Mouse (Mus musculus) embryonic facial prominence, embryonic 13.5 days (tissue): ENCODE measurements around the gene Slc18a2. TPM values are rescaled to one million over a fixed set of nuclear protein-coding genes. Genes with fewer than 3 reads are reported as not detected.

ENCODE experiments used
- ATAC-seq: fragments of 200-750 bp; cut with Nextera tagmentation; 2 replicates; pipeline ENCODE4 v1.8.0; 2017; ENCODE audit warnings: low read depth; ENCODE audit not compliant: insufficient number of reproducible peaks, insufficient read depth, low FRiP score, low TSS enrichment
- H3K27ac ChIP-seq: fragments of 300-500 bp; sonication (generic); 2 replicates; pipeline ENCODE4 v1.5.1; 2015; ENCODE audit warnings: moderate library complexity, mild to moderate bottlenecking, inconsistent platforms
- H3K27me3 ChIP-seq: fragments of 300-500 bp; sonication (generic); 2 replicates; pipeline ENCODE4 v1.6.1; 2015; ENCODE audit warnings: mild to moderate bottlenecking, inconsistent platforms
- H3K36me3 ChIP-seq: fragments of 300-500 bp; sonication (generic); 2 replicates; pipeline ENCODE4 v1.6.1; 2015; ENCODE audit warnings: mild to moderate bottlenecking, inconsistent platforms
- H3K4me1 ChIP-seq: fragments of 300-500 bp; sonication (generic); 2 replicates; pipeline ENCODE4 v1.6.1; 2015; ENCODE audit warnings: inconsistent platforms
- H3K4me2 ChIP-seq: fragments of 300-500 bp; sonication (generic); 2 replicates; pipeline ENCODE4 v1.6.1; 2015; ENCODE audit warnings: moderate library complexity, mild to moderate bottlenecking, inconsistent platforms
- H3K4me3 ChIP-seq: fragments of 300-500 bp; sonication (generic); 2 replicates; pipeline ENCODE4 v1.5.1; 2015; ENCODE audit warnings: mild to moderate bottlenecking, inconsistent platforms
- H3K9ac ChIP-seq: fragments of 300-500 bp; sonication (generic); 2 replicates; pipeline ENCODE4 v1.6.1; 2015; ENCODE audit warnings: mild to moderate bottlenecking, inconsistent platforms
- H3K9me3 ChIP-seq: fragments of 300-500 bp; sonication (generic); 2 replicates; pipeline ENCODE4 v1.6.1; 2016; ENCODE audit warnings: inconsistent platforms
- WGBS: fragments of 180-500 bp; shearing (Covaris S2); methylation state at CpG from one replicate; pipeline ENCODE4 v1.1.7; 2015; ENCODE audit warnings: mixed read lengths; 5-methylcytosine and 5-hydroxymethylcytosine counted together
- polyA plus RNA-seq: library from polyadenylated mRNA; unstranded; fragments of >200 nt; fragmentation: Nextera tagmentation; extraction: Ambion mirVana; gene quantifications from 2 replicates; pipeline ENCODE4 v1.2.1, GENCODE M21; 2015

The Slc18a2 gene
- polyA plus RNA-seq, 1 experiment from 2014 or later, result 9.0 TPM

DNA sequence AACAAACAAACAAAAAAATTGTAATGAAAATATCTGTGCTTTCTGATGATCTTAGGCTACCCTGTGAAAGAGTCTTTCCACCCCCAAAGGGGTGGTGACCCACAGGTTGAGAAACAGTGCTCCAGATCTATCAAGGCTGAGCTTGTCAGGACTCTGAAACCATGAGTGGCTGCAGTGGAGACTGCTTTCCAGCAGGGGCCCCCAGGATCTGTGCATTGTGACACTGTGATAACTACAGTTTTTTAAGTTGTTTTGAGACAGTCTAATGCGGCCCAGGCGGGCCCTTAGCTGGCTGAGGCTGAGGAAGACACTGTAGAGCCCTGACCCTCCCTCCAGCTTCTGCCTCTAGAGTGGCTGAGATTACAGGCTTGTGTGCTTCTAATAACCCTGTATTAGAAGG, 17.6 kb upstream of the Slc18a2 start:
- Histone ChIP-seq H3K27ac (no peak overlapping the region), H3K4me3 (no peak overlapping the region), H3K9me3 (no peaks in the 10 kb centered on the region), H3K27me3 (no peaks in the 10 kb centered on the region; the same call in 1 of the 2 replicates), H3K4me2 (no peak overlapping the region), H3K9ac (no peak overlapping the region), H3K4me1 (no peaks in the 10 kb centered on the region), H3K36me3 (no peaks in the 10 kb centered on the region)
- 78% methylated on average over 2 of the region's 2 CpGs for WGBS
- ATAC-seq, result no peak

DNA sequence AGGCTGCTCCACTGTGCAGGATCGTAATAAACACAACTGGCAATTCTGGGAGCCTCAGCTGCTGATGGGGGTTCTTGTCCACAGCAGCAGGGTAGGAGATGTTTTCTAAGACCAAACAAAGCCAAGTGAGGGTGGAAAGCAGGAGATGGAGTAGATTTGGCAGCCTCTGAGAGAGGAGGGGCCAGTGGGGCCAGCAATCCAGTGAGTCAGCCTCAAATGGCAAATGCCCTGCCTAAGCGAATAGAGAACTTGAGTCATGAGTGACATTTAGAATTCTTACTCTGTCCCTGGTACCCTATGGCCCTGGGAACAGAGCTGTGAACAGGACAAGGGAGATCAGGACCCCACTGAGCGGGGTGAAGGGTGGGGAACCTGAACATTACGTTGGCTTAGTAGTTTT, 12.6 kb upstream of the Slc18a2 start:
- WGBS, result 93% methylated on average over 4 of the region's 4 CpGs
- H3K27ac ChIP-seq, result no peak overlapping the region
- no peak for ATAC-seq
- no peaks in the 10 kb centered on the region for H3K27me3 ChIP-seq
- no peak overlapping the region for H3K4me2 ChIP-seq
- no peak overlapping the region for H3K4me3 ChIP-seq
- H3K4me1 ChIP-seq, result no peaks in the 10 kb centered on the region
- H3K9me3 ChIP-seq, result no peaks in the 10 kb centered on the region
- H3K9ac ChIP-seq, result no peak overlapping the region
- H3K36me3 ChIP-seq, result no peaks in the 10 kb centered on the region

DNA sequence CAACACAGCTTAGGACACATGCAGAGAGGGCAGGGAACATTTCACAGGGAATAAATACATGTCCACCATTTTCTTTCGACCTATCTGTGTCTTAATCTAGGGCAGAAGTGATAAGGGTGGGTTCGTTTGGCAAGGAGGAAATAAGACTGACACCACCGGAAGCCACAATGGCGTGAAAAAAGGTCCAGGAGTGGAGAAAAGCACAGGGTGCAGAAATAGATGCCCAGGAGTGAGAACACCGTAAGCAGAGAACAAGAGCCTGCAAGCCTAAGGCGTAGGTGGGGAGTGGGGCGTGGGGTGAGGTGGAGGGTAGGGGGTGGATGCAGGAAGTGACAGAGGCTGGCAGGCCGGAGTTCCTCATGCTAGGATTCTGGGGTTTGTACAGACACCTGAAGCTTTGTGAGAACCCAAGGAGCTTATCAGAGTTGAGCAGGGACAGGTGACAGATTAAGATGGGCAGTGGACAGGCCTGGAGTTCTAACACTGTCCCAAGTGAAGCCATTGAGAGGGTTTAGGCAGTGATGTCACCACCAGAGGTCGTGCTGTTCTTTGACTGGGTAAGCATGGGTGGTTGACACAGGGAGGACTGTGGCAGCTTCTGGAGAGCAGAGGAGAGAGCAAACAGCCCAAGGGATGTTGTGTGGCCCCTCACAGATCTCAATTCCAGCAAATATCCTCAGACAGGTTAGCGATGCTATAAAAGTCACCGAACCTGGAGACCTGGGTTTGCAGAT, 12.0 kb upstream of the Slc18a2 start:
- Histone ChIP-seq H3K4me1 (no peaks in the 10 kb centered on the region), H3K27me3 (no peaks in the 10 kb centered on the region), H3K4me3 (no peak overlapping the region), H3K36me3 (no peaks in the 10 kb centered on the region), H3K27ac (no peak overlapping the region), H3K9me3 (no peaks in the 10 kb centered on the region), H3K4me2 (no peak overlapping the region), H3K9ac (no peak overlapping the region)
- 75% methylated on average over 11 of the region's 11 CpGs for WGBS
- ATAC-seq, result no peak

DNA sequence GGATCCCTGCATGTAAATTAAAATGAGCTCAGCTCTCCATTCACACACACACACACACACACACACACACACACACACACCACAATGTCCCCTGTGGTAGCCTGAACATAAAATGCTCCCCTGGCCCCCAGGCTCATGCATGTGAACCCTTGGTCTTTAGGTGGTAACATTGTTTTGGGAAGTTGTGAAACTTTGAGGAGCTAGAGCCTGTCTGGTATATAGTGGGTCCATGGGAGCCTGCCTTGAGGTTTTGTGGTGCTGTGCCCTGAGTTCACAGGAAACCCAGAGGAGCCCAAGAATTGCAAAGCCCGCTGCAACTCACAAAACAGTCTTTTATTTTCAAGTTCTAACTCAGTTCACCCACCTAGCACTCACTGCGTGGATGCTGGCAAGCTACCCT, 8.0 kb upstream of the Slc18a2 start:
- no peak overlapping the region for H3K27ac ChIP-seq
- no peaks in the 10 kb centered on the region for H3K27me3 ChIP-seq
- no peaks in the 10 kb centered on the region for H3K4me1 ChIP-seq
- peaks cover 5% of the 10 kb centered on the region; the same call in 1 of the 2 replicates for H3K9me3 ChIP-seq
- H3K9ac ChIP-seq, result no peak overlapping the region
- H3K4me2 ChIP-seq, result no peak overlapping the region
- WGBS, result 64% methylated on average over 2 of the region's 2 CpGs
- ATAC-seq, result no peak
- no peak overlapping the region for H3K4me3 ChIP-seq
- H3K36me3 ChIP-seq, result no peaks in the 10 kb centered on the region

DNA sequence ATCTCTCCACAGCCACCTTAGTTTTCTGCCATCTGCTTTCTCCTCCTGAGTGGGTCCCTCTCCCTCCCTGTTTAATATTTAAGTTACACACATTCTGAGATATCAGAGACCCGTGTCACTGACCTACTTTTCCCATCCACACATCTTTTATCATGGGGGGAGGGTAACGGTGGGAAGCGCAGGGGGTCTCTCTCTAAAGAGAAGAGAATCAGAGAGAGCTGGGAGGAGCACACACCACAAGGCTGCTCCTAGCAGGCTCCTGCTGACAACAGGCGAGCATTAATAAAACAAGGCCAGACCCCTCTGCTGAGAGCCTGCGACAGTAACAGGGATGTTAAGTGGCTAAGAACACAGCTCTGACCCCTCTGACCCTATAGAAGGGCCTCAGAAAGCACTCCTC, 1.1 kb upstream of the Slc18a2 start:
- Histone ChIP-seq H3K4me1 (peaks cover 14% of the 10 kb centered on the region), H3K27ac (no peak overlapping the region), H3K27me3 (peaks cover 41% of the 10 kb centered on the region), H3K4me3 (no peak overlapping the region), H3K36me3 (no peaks in the 10 kb centered on the region), H3K4me2 (no peak overlapping the region), H3K9me3 (peaks cover 5% of the 10 kb centered on the region; the same call in 1 of the 2 replicates), H3K9ac (no peak overlapping the region)
- ATAC-seq, result no peak
- WGBS, result 41% methylated on average over 5 of the region's 5 CpGs

DNA sequence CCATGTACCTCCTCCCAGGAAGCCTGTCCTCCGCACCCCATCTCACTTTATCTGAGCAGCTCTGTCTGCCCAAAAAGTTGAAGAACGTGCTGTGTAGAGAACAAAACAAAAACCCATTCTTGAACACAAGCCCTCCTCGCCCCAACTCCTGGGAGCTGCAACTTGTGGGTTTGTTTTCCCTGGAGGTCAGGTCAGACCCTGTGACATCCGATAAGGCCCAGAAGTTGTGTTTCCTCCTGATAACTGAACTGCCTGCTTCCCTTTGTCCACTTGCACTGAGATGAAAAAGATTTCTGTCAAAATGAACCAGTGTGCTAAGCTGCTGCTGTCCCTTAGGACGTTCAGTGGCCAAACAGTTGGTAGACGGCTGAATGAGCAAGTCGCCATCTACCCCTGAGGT, 908 bp downstream of the Slc18a2 start:
- ATAC-seq, result no peak
- H3K9ac ChIP-seq, result no peak overlapping the region
- H3K27me3 ChIP-seq, result peaks cover 41% of the 10 kb centered on the region
- H3K9me3 ChIP-seq, result peaks cover 5% of the 10 kb centered on the region; the same call in 1 of the 2 replicates
- H3K27ac ChIP-seq, result no peak overlapping the region
- peak overlapping the region; percentile 49 for H3K4me3 ChIP-seq
- no peaks in the 10 kb centered on the region for H3K36me3 ChIP-seq
- peak overlapping the region; percentile 89 for H3K4me2 ChIP-seq
- 31% methylated on average over 7 of the region's 7 CpGs for WGBS
- H3K4me1 ChIP-seq, result peaks cover 14% of the 10 kb centered on the region

DNA sequence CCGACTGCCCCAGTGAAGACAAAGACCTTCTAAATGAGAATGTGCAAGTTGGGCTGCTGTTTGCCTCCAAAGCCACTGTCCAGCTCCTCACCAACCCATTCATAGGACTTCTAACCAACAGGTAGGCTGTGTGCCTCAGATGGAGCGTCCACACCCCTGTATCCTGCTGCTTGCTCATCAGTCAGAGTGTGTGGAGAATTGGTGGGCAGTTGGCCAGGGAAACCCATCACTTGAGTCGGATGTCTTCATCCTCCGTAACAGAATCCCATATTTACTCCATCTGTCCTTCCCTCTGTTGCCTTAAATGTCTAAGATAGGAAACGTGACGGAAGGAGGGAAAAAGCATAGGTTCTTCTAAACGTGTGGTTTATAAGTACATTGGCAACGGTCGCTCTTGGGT, 2.5 kb downstream of the Slc18a2 start:
- Histone ChIP-seq H3K36me3 (no peaks in the 10 kb centered on the region), H3K4me3 (no peak overlapping the region), H3K9me3 (no peaks in the 10 kb centered on the region), H3K9ac (no peak overlapping the region), H3K4me2 (no peak overlapping the region), H3K27ac (no peak overlapping the region), H3K27me3 (peaks cover 41% of the 10 kb centered on the region), H3K4me1 (peaks cover 23% of the 10 kb centered on the region)
- WGBS, result 83% methylated on average over 9 of the region's 9 CpGs
- ATAC-seq, result no peak

DNA sequence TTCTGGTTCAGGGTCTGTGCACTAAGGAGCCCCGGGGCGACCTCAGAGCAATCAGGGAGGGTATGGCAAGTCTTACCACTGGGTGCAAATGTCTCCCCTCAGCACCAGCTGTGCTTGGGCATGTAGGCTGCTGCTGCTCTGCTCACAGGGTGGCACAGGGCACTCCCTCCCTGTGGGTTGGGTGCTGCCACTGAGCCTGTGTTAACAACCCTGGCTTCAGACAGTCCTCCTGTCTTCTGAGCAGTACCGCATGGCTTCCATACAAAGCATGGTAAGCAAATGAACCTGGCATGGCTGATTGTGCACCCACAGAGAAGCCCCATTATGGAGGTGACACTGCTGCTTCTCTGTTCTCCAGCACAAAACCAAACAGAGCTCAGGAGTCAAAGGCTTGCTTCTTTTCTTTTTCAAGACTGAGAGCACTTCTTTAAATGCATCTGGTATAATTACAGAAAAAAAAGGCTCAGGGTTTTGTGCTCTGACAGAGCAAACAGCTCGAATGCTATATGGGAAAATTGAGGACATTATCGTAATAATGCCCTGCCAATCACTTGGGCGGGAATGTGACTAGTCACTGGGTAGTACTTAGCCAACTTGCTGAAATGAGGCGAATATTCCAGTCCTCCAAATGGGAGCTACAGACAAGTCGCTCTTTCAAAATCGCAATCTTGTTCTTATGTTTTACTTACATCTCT, 4.3 kb downstream of the Slc18a2 start:
- Histone ChIP-seq H3K4me3 (no peak overlapping the region), H3K4me2 (no peak overlapping the region), H3K4me1 (peaks cover 26% of the 10 kb centered on the region), H3K9me3 (no peaks in the 10 kb centered on the region), H3K36me3 (no peaks in the 10 kb centered on the region), H3K27me3 (peaks cover 34% of the 10 kb centered on the region), H3K9ac (no peak overlapping the region), H3K27ac (no peak overlapping the region)
- no peak for ATAC-seq
- 62% methylated on average over 9 of the region's 9 CpGs for WGBS

DNA sequence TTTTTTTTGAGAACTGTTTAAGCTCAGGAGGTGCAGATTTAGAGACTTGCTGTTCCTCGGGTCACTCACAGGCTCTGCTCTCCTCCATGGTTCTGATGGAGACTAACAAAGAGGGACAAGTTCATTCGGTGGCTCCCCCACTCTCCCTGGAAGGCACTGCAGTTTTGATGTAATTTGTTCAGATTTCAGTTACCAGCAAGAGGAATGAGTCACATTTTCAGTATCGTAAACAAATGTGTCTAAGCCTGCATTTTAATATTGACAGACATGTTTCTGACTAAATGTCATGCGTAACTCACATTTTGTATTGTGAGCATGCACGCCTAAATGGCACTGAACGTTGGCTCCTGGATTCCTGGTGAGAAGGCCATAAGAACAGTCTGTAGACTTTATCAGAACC, 5.2 kb downstream of the Slc18a2 start:
- Histone ChIP-seq H3K27ac (no peak overlapping the region), H3K9ac (no peak overlapping the region), H3K4me2 (no peak overlapping the region), H3K27me3 (peaks cover 25% of the 10 kb centered on the region), H3K9me3 (no peaks in the 10 kb centered on the region), H3K4me3 (no peak overlapping the region), H3K36me3 (no peaks in the 10 kb centered on the region), H3K4me1 (peaks cover 18% of the 10 kb centered on the region)
- no peak for ATAC-seq
- WGBS, result 62% methylated on average over 6 of the region's 6 CpGs

DNA sequence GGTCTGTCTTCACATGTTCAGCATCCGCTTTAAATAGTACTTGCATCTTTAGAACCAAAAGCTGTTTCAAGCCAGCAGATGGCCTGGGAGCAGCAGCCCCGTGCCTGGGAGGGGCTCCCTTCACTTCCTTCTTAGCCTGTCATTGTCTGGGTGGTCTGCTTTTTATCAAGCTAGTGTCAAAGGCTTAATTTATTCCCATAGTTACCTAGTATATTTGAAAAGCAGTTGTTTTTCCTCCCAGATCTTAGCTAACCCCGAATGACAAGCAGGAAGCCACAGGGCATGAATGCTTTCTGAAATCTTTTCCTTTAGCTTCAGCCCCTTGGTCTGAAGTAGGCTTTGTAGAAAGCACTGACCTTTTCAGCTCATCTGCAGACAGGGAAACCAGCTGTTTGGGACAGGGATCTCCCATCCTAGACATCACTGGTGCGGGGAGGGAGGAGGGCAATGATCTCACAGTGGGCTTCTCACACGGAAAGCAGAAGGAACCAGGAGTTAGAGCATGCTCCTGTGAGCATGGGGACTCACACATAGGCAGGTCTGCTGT, 6.8 kb downstream of the Slc18a2 start:
- no peak overlapping the region for H3K4me2 ChIP-seq
- peaks cover 12% of the 10 kb centered on the region for H3K4me1 ChIP-seq
- ATAC-seq, result no peak
- H3K27ac ChIP-seq, result peak overlapping the region; percentile 44; the same call in 1 of the 2 replicates
- WGBS, result 10% methylated on average over 5 of the region's 5 CpGs
- H3K9ac ChIP-seq, result peak overlapping the region; percentile 17; the same call in 1 of the 2 replicates
- H3K4me3 ChIP-seq, result no peak overlapping the region
- no peaks in the 10 kb centered on the region for H3K36me3 ChIP-seq
- peaks cover 9% of the 10 kb centered on the region for H3K27me3 ChIP-seq
- no peaks in the 10 kb centered on the region for H3K9me3 ChIP-seq

DNA sequence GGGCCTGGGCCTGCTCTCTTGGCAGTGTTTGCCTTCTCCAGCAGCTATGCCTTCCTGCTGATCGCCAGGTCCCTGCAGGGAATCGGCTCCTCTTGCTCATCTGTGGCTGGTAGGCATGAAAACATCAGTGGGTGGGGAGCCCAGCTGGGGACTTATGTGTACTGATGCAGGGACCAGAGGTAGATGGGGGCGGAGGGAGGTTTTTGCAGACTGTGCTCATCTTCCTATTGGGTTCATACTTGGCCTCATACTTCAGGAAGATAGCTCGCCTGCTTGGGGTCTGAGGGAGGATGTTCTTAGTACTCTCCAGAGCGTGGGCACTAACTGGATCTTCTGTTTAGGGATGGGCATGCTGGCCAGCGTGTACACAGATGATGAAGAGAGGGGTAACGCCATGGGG, 12.5 kb downstream of the Slc18a2 start:
- ATAC-seq, result no peak
- H3K27me3 ChIP-seq, result no peaks in the 10 kb centered on the region
- H3K4me2 ChIP-seq, result no peak overlapping the region
- 85% methylated on average over 7 of the region's 7 CpGs for WGBS
- H3K36me3 ChIP-seq, result no peaks in the 10 kb centered on the region
- 0 out of 2 replicates have a peak, but pooled peaks cover 3% of the 10 kb centered on the region for H3K4me1 ChIP-seq
- H3K9ac ChIP-seq, result no peak overlapping the region
- H3K4me3 ChIP-seq, result no peak overlapping the region
- no peak overlapping the region for H3K27ac ChIP-seq
- no peaks in the 10 kb centered on the region for H3K9me3 ChIP-seq

DNA sequence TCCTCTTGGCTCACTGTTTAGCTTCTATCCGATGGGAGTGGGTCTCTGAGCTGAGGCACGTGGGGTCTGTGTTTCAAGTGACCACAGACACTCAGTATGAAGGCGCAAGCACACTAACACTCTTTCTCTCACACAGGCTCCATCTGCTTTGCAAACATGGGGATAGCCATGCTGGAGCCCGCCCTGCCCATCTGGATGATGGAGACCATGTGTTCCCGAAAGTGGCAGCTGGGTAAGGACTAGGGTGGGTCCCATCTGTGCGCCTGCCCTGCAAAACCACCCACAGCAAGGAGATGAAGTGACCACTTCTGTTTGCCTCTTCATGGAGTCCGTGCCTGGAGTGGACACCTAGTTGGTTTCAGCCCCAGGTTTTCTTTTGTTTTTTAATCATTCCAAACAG, 15.7 kb downstream of the Slc18a2 start:
- Histone ChIP-seq H3K9me3 (no peaks in the 10 kb centered on the region), H3K9ac (no peak overlapping the region), H3K27ac (no peak overlapping the region), H3K36me3 (no peaks in the 10 kb centered on the region), H3K4me1 (no peaks in the 10 kb centered on the region), H3K4me3 (no peak overlapping the region), H3K27me3 (no peaks in the 10 kb centered on the region), H3K4me2 (no peak overlapping the region)
- ATAC-seq, result no peak
- WGBS, result 76% methylated on average over 7 of the region's 7 CpGs
